ENCODE assay signal across 21 mouse cellular contexts in genomic region chr3:104274718-104275302, GRCm38 (mm10). TPM values are rescaled to one million over a fixed set of nuclear protein-coding genes. Genes with fewer than 3 reads are reported as not detected.
DNase-seq lines count a peak whose midpoint lies in the region; ATAC-seq lines count a peak whose summit lies in the region.
"Had no signal": no experiment of that assay in that cellular context is flagged by ENCODE, and none has a peak within 500 bp of the region (broad histone marks: within the 10 kb centered on the region; RNA-seq: fewer than 3 reads in every experiment).

No protein-coding gene starts in this region.

- no peak for DNase-seq in neural tube, embryonic 10.5 days (ENCODE audit: extremely low spot score, low spot score)
- DNase-seq in kidney, postnatal 4 days, result no peak
- no peak for DNase-seq in right cerebral cortex, postnatal 25 days
- DNase-seq: adrenal gland, adult 8-10 months; adrenal gland, postnatal 14 days; adrenal gland, postnatal 36 days; cerebellum, adult 11-12 months; cerebellum, adult 2 months; cerebellum, adult 9-10 months; cerebellum, postnatal 10 days; cerebellum, postnatal 25 days had no signal

- no peaks in the 10 kb centered on the region for H3K36me3 ChIP-seq in hindbrain, embryonic 15.5 days
- H3K36me3 ChIP-seq in hindbrain, embryonic 16.5 days (ENCODE audit: control insufficient read depth, insufficient read depth, low read length), result no peaks in the 10 kb centered on the region
- H3K36me3 ChIP-seq in neural tube, embryonic 12.5 days, result no peaks in the 10 kb centered on the region
- no peaks in the 10 kb centered on the region for H3K36me3 ChIP-seq in neural tube, embryonic 13.5 days
- no peaks in the 10 kb centered on the region for H3K36me3 ChIP-seq in neural tube, embryonic 14.5 days (ENCODE audit: control insufficient read depth, insufficient read depth, low read length)
- H3K36me3 ChIP-seq: embryonic facial prominence, embryonic 10.5 days; embryonic facial prominence, embryonic 12.5 days; forebrain, embryonic 15.5 days had no signal

- peak; percentile 78; the same call in 1 of the 2 replicates for ATAC-seq in hindbrain, embryonic 15.5 days (ENCODE audit: low FRiP score, low read depth)
- no peak for ATAC-seq in hindbrain, embryonic 16.5 days
- 0 out of 2 replicates have a peak, but pooled peaks have one; percentile 46 for ATAC-seq in neural tube, embryonic 12.5 days (ENCODE audit: low FRiP score, low read depth)
- ATAC-seq in neural tube, embryonic 13.5 days (ENCODE audit: low read depth), result peak; percentile 85
- peak; percentile 74 for ATAC-seq in neural tube, embryonic 14.5 days (ENCODE audit: low read depth)
- ATAC-seq: activated CD4-positive, CD25-positive, alpha-beta regulatory T cell, adult 4 months; forebrain, embryonic 13.5 days; forebrain, embryonic 15.5 days had no signal

- H3K9me3 ChIP-seq in hindbrain, embryonic 15.5 days, result no peaks in the 10 kb centered on the region
- H3K9me3 ChIP-seq in hindbrain, embryonic 16.5 days (ENCODE audit: control insufficient read depth, low read length), result no peaks in the 10 kb centered on the region
- H3K9me3 ChIP-seq in neural tube, embryonic 12.5 days, result no peaks in the 10 kb centered on the region
- no peaks in the 10 kb centered on the region for H3K9me3 ChIP-seq in neural tube, embryonic 13.5 days
- no peaks in the 10 kb centered on the region for H3K9me3 ChIP-seq in neural tube, embryonic 14.5 days (ENCODE audit: control insufficient read depth, low read length)
- H3K9me3 ChIP-seq: embryonic facial prominence, embryonic 10.5 days; embryonic facial prominence, embryonic 12.5 days; forebrain, embryonic 13.5 days; forebrain, embryonic 15.5 days had no signal

- 43% methylated on average over 1 of the region's 1 CpGs for WGBS in hindbrain, embryonic 15.5 days
- 42% methylated on average over 1 of the region's 1 CpGs for WGBS in hindbrain, embryonic 16.5 days
- 61% methylated on average over 1 of the region's 1 CpGs for WGBS in neural tube, embryonic 12.5 days
- 37% methylated on average over 1 of the region's 1 CpGs for WGBS in neural tube, embryonic 13.5 days
- WGBS in neural tube, embryonic 14.5 days, result 27% methylated on average over 1 of the region's 1 CpGs

- no peak overlapping the region for H3K9ac ChIP-seq in hindbrain, embryonic 15.5 days
- no peak overlapping the region for H3K9ac ChIP-seq in hindbrain, embryonic 16.5 days (ENCODE audit: low read depth, low read length)
- H3K9ac ChIP-seq in neural tube, embryonic 12.5 days, result no peak overlapping the region
- H3K9ac ChIP-seq in neural tube, embryonic 13.5 days, result no peak overlapping the region
- no peak overlapping the region for H3K9ac ChIP-seq in neural tube, embryonic 14.5 days (replicated peaks; ENCODE audit: low read depth, low read length)
- H3K9ac ChIP-seq: embryonic facial prominence, embryonic 12.5 days; forebrain, embryonic 13.5 days; forebrain, embryonic 15.5 days had no signal

- H3K4me2 ChIP-seq in hindbrain, embryonic 15.5 days, result no peak overlapping the region
- H3K4me2 ChIP-seq in hindbrain, embryonic 16.5 days (ENCODE audit: low read length), result no peak overlapping the region
- H3K4me2 ChIP-seq in neural tube, embryonic 12.5 days (replicated peaks), result no peak overlapping the region
- H3K4me2 ChIP-seq in neural tube, embryonic 13.5 days, result no peak overlapping the region
- H3K4me2 ChIP-seq in neural tube, embryonic 14.5 days (ENCODE audit: low read depth, low read length), result no peak overlapping the region
- H3K4me2 ChIP-seq: embryonic facial prominence, embryonic 12.5 days; forebrain, embryonic 13.5 days; forebrain, embryonic 15.5 days had no signal

- no peak overlapping the region for H3K27ac ChIP-seq in hindbrain, embryonic 15.5 days (replicated peaks)
- H3K27ac ChIP-seq in hindbrain, embryonic 16.5 days (ENCODE audit: low read depth, low read length), result no peak overlapping the region
- H3K27ac ChIP-seq in neural tube, embryonic 12.5 days, result no peak overlapping the region
- peak overlapping the region; percentile 49; the same call in 1 of the 2 replicates for H3K27ac ChIP-seq in neural tube, embryonic 13.5 days (replicated peaks)
- H3K27ac ChIP-seq in neural tube, embryonic 14.5 days (ENCODE audit: low read depth, low read length), result no peak overlapping the region
- H3K27ac ChIP-seq: embryonic facial prominence, embryonic 10.5 days; embryonic facial prominence, embryonic 12.5 days; forebrain, embryonic 13.5 days; forebrain, embryonic 15.5 days had no signal

- H3K27me3 ChIP-seq in hindbrain, embryonic 15.5 days, result no peaks in the 10 kb centered on the region
- no peaks in the 10 kb centered on the region for H3K27me3 ChIP-seq in hindbrain, embryonic 16.5 days (replicated peaks; ENCODE audit: control insufficient read depth, insufficient read depth, low read length)
- H3K27me3 ChIP-seq in neural tube, embryonic 12.5 days (replicated peaks), result no peaks in the 10 kb centered on the region
- no peaks in the 10 kb centered on the region for H3K27me3 ChIP-seq in neural tube, embryonic 13.5 days
- no peaks in the 10 kb centered on the region for H3K27me3 ChIP-seq in neural tube, embryonic 14.5 days (ENCODE audit: control insufficient read depth, insufficient read depth, low read length)
- H3K27me3 ChIP-seq: embryonic facial prominence, embryonic 12.5 days; forebrain, embryonic 13.5 days; forebrain, embryonic 15.5 days had no signal

- peaks cover 7% of the 10 kb centered on the region; the same call in 1 of the 2 replicates for H3K4me1 ChIP-seq in hindbrain, embryonic 15.5 days (replicated peaks)
- H3K4me1 ChIP-seq in hindbrain, embryonic 16.5 days (ENCODE audit: control insufficient read depth, insufficient read depth, low read depth, low read length), result peaks cover 2% of the 10 kb centered on the region; the same call in 1 of the 2 replicates
- H3K4me1 ChIP-seq in neural tube, embryonic 12.5 days, result peaks cover 22% of the 10 kb centered on the region
- H3K4me1 ChIP-seq in neural tube, embryonic 13.5 days (replicated peaks), result peaks cover 43% of the 10 kb centered on the region
- H3K4me1 ChIP-seq in neural tube, embryonic 14.5 days (ENCODE audit: control insufficient read depth, insufficient read depth, low read length), result peaks cover 6% of the 10 kb centered on the region; the same call in 1 of the 2 replicates
- H3K4me1 ChIP-seq: forebrain, embryonic 15.5 days had no signal

- H3K4me3 ChIP-seq in hindbrain, embryonic 15.5 days, result no peak overlapping the region
- no peak overlapping the region for H3K4me3 ChIP-seq in hindbrain, embryonic 16.5 days (ENCODE audit: low read length)
- H3K4me3 ChIP-seq in neural tube, embryonic 12.5 days, result no peak overlapping the region
- no peak overlapping the region for H3K4me3 ChIP-seq in neural tube, embryonic 13.5 days
- no peak overlapping the region for H3K4me3 ChIP-seq in neural tube, embryonic 14.5 days (ENCODE audit: low read depth, low read length)
- H3K4me3 ChIP-seq: embryonic facial prominence, embryonic 10.5 days; embryonic facial prominence, embryonic 12.5 days; forebrain, embryonic 13.5 days; forebrain, embryonic 15.5 days had no signal

RNA-seq across cellular contexts. Expression of gene Magi3, which starts 54.6 kb away (rescaled TPM):
- 5.1 and 5.9 TPM in 2 replicates for polyA plus RNA-seq in hindbrain, embryonic 15.5 days (2015; fragmentation: Nextera tagmentation; extraction: Ambion mirVana)
- 4.7 and 4.9 TPM in 2 replicates for polyA plus RNA-seq in hindbrain, embryonic 16.5 days (2015; fragmentation: Nextera tagmentation; extraction: Ambion mirVana)
- 6.7 and 6.9 TPM in 2 replicates for polyA plus RNA-seq in neural tube, embryonic 12.5 days (2016; fragmentation: Nextera tagmentation; extraction: Ambion mirVana)
- 6.8 and 8.6 TPM in 2 replicates for polyA plus RNA-seq in neural tube, embryonic 13.5 days (2015; fragmentation: Nextera tagmentation; extraction: Ambion mirVana)
- polyA plus RNA-seq in neural tube, embryonic 14.5 days (2014; fragmentation: Nextera tagmentation; extraction: Ambion mirVana), result 10.6 and 11.4 TPM in 2 replicates
